Mouse (Mus musculus) limb, embryonic 13.5 days (tissue): ENCODE measurements around the gene Btbd35f25. TPM values are rescaled to one million over a fixed set of nuclear protein-coding genes. Genes with fewer than 3 reads are reported as not detected.
"Not testable (repeated sequence)": the region's sequence is repeated elsewhere in the genome, so short reads cannot be mapped to it uniquely, and the experiment has no call there.

ENCODE experiments used
- ATAC-seq: fragments of 200-750 bp; cut with Nextera tagmentation; 2 replicates; pipeline ENCODE4 v1.8.0; 2017; ENCODE audit warnings: low read depth, moderate number of reproducible peaks, moderate TSS enrichment; ENCODE audit not compliant: low FRiP score
- H3K27ac ChIP-seq: fragments of 300-500 bp; sonication (generic); 2 replicates; pipeline ENCODE4 v1.5.1; 2015; ENCODE audit warnings: inconsistent platforms, mild to moderate bottlenecking, moderate library complexity
- H3K27me3 ChIP-seq: fragments of 300-500 bp; sonication (generic); 2 replicates; pipeline ENCODE4 v1.6.1; 2015; ENCODE audit warnings: mild to moderate bottlenecking, inconsistent platforms
- H3K36me3 ChIP-seq: fragments of 300-500 bp; sonication (generic); 2 replicates; pipeline ENCODE4 v1.6.1; 2015; ENCODE audit warnings: inconsistent platforms, mild to moderate bottlenecking, moderate library complexity
- H3K4me1 ChIP-seq: fragments of 300-500 bp; sonication (generic); 2 replicates; pipeline ENCODE4 v1.6.1; 2015; ENCODE audit warnings: inconsistent platforms
- H3K4me2 ChIP-seq: fragments of 300-500 bp; sonication (generic); replicated peaks from 2 replicates; pipeline ENCODE4 v1.6.1; 2015; ENCODE audit warnings: inconsistent platforms, mild to moderate bottlenecking, moderate library complexity
- H3K4me3 ChIP-seq: fragments of 300-500 bp; sonication (generic); 2 replicates; pipeline ENCODE4 v1.5.1; 2015; ENCODE audit warnings: moderate library complexity, mild to moderate bottlenecking, inconsistent platforms
- H3K9ac ChIP-seq: fragments of 300-500 bp; sonication (generic); 2 replicates; pipeline ENCODE4 v1.6.1; 2015; ENCODE audit warnings: mild to moderate bottlenecking, inconsistent platforms
- H3K9me3 ChIP-seq: fragments of 300-500 bp; sonication (generic); 2 replicates; pipeline ENCODE4 v1.6.1; 2016; ENCODE audit warnings: inconsistent platforms
- WGBS: fragments of 180-500 bp; shearing (Covaris S2); methylation state at CpG from one replicate; pipeline ENCODE4 v1.1.7; 2015; 5-methylcytosine and 5-hydroxymethylcytosine counted together
- polyA plus RNA-seq: library from polyadenylated mRNA; unstranded; fragments of >200 nt; fragmentation: Nextera tagmentation; extraction: Ambion mirVana; gene quantifications from 2 replicates; pipeline ENCODE4 v1.2.1, GENCODE M21; 2015

The Btbd35f25 gene
- polyA plus RNA-seq, result not detected in 2 replicates

- not testable (repeated sequence) for H3K9ac ChIP-seq, H3K4me2 ChIP-seq, H3K9me3 ChIP-seq, H3K4me1 ChIP-seq, H3K27ac ChIP-seq, H3K36me3 ChIP-seq, H3K27me3 ChIP-seq, H3K4me3 ChIP-seq, ATAC-seq
- whole genome bisulfite sequencing, result 82% methylated on average over 4 of the region's 4 CpGs
These were observed at the start of gene Btbd35f25 for GRCm38 (mm10) chrX:31717056-31717455. Gene Btbd35f25, minus strand, starts transcription at chrX:31717156.

GRCm38 (mm10) chrX:31766255-31766654 lies 49.3 kb upstream of the Btbd35f25 start:
- Histone ChIP-seq H3K27ac (no peak overlapping the region), H3K4me3 (no peak overlapping the region), H3K4me2 (no peak overlapping the region), H3K4me1 (no peaks in the 10 kb centered on the region), H3K9ac (no peak overlapping the region), H3K27me3 (no peaks in the 10 kb centered on the region), H3K36me3 (no peaks in the 10 kb centered on the region), H3K9me3 (peaks cover 94% of the 10 kb centered on the region)
- ATAC-seq, result no peak

GRCm38 (mm10) chrX:31764001-31764400 lies 47.0 kb upstream of the Btbd35f25 start:
- no peaks in the 10 kb centered on the region for H3K27me3 ChIP-seq
- H3K36me3 ChIP-seq, result no peaks in the 10 kb centered on the region
- H3K9ac ChIP-seq, result no peak overlapping the region
- no peak for ATAC-seq
- H3K4me1 ChIP-seq, result no peaks in the 10 kb centered on the region
- H3K4me3 ChIP-seq, result no peak overlapping the region
- H3K9me3 ChIP-seq, result peaks cover 88% of the 10 kb centered on the region
- WGBS, result 82% methylated on average over 1 of the region's 1 CpGs
- H3K27ac ChIP-seq, result no peak overlapping the region
- H3K4me2 ChIP-seq, result no peak overlapping the region

GRCm38 (mm10) chrX:31745079-31745478 lies 28.1 kb upstream of the Btbd35f25 start:
- no peak for ATAC-seq
- H3K36me3 ChIP-seq, result no peaks in the 10 kb centered on the region
- no peak overlapping the region for H3K4me3 ChIP-seq
- no peaks in the 10 kb centered on the region for H3K27me3 ChIP-seq
- 85% methylated on average over 10 of the region's 10 CpGs for WGBS
- H3K27ac ChIP-seq, result no peak overlapping the region
- H3K4me1 ChIP-seq, result no peaks in the 10 kb centered on the region
- H3K4me2 ChIP-seq, result no peak overlapping the region
- peaks cover 58% of the 10 kb centered on the region for H3K9me3 ChIP-seq
- no peak overlapping the region for H3K9ac ChIP-seq

- Histone ChIP-seq H3K27ac (no peak overlapping the region), H3K27me3 (no peaks in the 10 kb centered on the region), H3K4me1 (no peaks in the 10 kb centered on the region), H3K4me2 (no peak overlapping the region), H3K9ac (no peak overlapping the region), H3K4me3 (no peak overlapping the region), H3K36me3 (no peaks in the 10 kb centered on the region), H3K9me3 (peaks cover 35% of the 10 kb centered on the region)
- ATAC-seq, result no peak
- 75% methylated on average over 6 of the region's 6 CpGs for WGBS
These were observed 20.0 kb upstream of the Btbd35f25 start for GRCm38 (mm10) chrX:31736958-31737357.

Other genes starting within 250 kb of the Btbd35f25 start
- not detected in 2 replicates for gene Gm21883, start 142.9 kb downstream of the Btbd35f25 start, polyA plus RNA-seq
- not detected in 2 replicates for gene Spin2e, start 98.2 kb downstream of the Btbd35f25 start, polyA plus RNA-seq
- not detected in 2 replicates for gene Gm21637, start 244.9 kb upstream of the Btbd35f25 start, polyA plus RNA-seq